Mouse (Mus musculus): ENCODE results near the gene Rac2. TPM values are rescaled to one million over a fixed set of nuclear protein-coding genes. Genes with fewer than 3 reads are reported as not detected.

Rac2 gene
- polyA plus RNA-seq (2017; shearing (Covaris generic)), result 3,341 TPM

GRCm38 (mm10) chr15:78572658-78573397 lies at the start of gene Rac2:
Gene Rac2 (minus strand): TSS chr15:78572783.

DNA sequence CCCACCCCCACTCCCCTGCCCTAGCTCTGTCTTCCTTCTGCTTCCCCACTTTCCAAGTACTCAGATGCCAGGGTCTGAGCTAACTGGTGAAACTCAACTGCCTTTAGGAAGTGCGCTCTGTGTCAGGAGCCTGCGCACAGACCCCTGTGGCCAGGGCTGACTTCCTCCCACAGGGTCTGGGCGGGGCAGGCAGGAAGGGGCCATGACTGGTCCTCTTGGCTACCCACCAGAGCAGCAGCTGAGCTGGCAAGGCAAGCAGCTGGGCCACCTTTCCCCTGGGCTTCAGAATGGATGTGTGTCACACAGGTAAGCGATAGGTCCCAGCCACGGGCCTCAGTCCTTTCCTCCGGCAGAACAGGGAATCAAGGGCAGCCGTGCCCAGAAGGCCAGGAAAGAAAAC lies 24.3 kb upstream of the Rac2 start, which contains the start of gene Cyth4:
TSS of gene Cyth4 (plus strand) at position 134 of the 400 bp plus-strand sequence.

GRCm38 (mm10) chr15:78544561-78545001 lies 28.0 kb downstream of the Rac2 start, which contains the start of gene Sstr3:
Gene Sstr3 (minus strand): TSS chr15:78544685.

DNA sequence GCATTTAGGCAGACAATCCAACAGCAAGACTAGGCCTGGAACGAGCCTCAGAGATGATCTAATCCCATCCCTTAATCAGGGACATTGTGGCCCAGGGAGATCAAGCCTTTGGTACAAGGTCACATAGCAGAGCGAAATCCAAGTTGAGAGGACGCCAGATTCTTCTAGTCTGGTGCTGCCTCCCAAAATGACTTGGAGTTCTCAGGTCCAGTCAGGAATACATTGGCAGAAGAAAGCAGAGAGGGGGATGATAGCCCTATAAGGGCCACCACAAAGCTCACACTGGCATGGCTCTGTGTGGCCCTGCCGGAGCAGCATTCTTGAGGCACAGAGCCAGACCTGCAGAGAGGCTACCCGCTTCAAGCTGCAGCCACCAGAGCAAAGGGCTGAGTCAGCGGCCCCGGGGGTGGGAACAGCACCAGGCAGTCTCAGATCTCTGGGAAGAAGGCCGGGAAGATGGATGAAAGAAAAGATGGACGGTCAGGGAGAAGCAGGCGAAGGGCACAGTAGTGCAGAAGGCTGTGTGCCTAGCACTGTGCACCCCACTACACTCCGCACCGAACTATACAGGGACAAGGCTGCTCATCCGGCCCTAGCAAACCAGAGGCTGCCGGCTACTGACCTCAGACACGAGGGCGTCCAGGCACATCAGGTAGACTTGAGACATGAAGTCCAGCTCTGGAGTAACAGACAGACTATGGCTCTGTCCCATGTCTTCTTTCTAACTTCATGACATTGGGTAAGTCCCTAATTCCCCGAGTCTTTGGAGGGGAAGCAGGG lies 41.7 kb downstream of the Rac2 start, which contains the start of gene C1qtnf6:
TSS of gene C1qtnf6 (minus strand) at position 746 of the 780 bp plus-strand sequence.

Other genes with a start within 250 kb of the Rac2 start
- gene Csf2rb, start 247.0 kb downstream of the Rac2 start, polyA plus RNA-seq (2017; shearing (Covaris generic)), result 0.72 TPM
- not detected for gene Tex33, start 176.9 kb downstream of the Rac2 start, polyA plus RNA-seq (2017; shearing (Covaris generic))
- gene Tst, start 166.9 kb downstream of the Rac2 start, polyA plus RNA-seq (2017; shearing (Covaris generic)), result 1.6 TPM
- gene Mpst, start 166.4 kb downstream of the Rac2 start, polyA plus RNA-seq (2017; shearing (Covaris generic)), result 6.1 TPM
- 19.1 TPM for gene Kctd17, start 144.2 kb downstream of the Rac2 start, polyA plus RNA-seq (2017; shearing (Covaris generic))
- not detected for gene Tmprss6, start 104.1 kb downstream of the Rac2 start, polyA plus RNA-seq (2017; shearing (Covaris generic))
- gene Il2rb, start 77.5 kb downstream of the Rac2 start, polyA plus RNA-seq (2017; shearing (Covaris generic)), result 1,206 TPM
- 6.3 TPM for gene C1qtnf6, start 41.4 kb downstream of the Rac2 start, polyA plus RNA-seq (2017; shearing (Covaris generic))
- not detected for gene Sstr3, start 28.1 kb downstream of the Rac2 start, polyA plus RNA-seq (2017; shearing (Covaris generic))
- 441 TPM for gene Cyth4, start 24.3 kb upstream of the Rac2 start, polyA plus RNA-seq (2017; shearing (Covaris generic))
- not detected for gene Elfn2, start 146.0 kb upstream of the Rac2 start, polyA plus RNA-seq (2017; shearing (Covaris generic))
- 175 TPM for gene Mfng, start 200.7 kb upstream of the Rac2 start, polyA plus RNA-seq (2017; shearing (Covaris generic))
- 0.06 TPM for gene Card10, start 230.3 kb upstream of the Rac2 start, polyA plus RNA-seq (2017; shearing (Covaris generic))

All from CD4-positive, CD25-positive, alpha-beta regulatory T cell, adult 9 weeks (primary cell).